Mouse (Mus musculus) lung, postnatal 4 days (tissue): ENCODE data around the gene Syt2.

Source experiments
- DNase-seq, 2 experiments: peaks; one replicate each; pipeline ENCODE4 v3.0.0; 2021

Gene Syt2

GRCm38 (mm10) chr1:134774728-134775287 is 128.3 kb downstream of the Syt2 start:
- DNase-seq = peak in 1 of 2 experiments; percentile 63

- no peak for DNase-seq
Measured at GRCm38 (mm10) chr1:134775631-134776030, 129.2 kb downstream of the Syt2 start.

- DNase-seq = no peak
Measured at GRCm38 (mm10) chr1:134777201-134777885, 130.9 kb downstream of the Syt2 start.

- DNase-seq = no peak
Measured at GRCm38 (mm10) chr1:134777936-134778548, 131.6 kb downstream of the Syt2 start.

GRCm38 (mm10) chr1:134782797-134783196 is 136.3 kb downstream of the Syt2 start:
- DNase-seq = no peak

GRCm38 (mm10) chr1:134783958-134784357 is 137.5 kb downstream of the Syt2 start:
- peak in 1 of 2 experiments; percentile 59 for DNase-seq

- DNase-seq = no peak
Measured at GRCm38 (mm10) chr1:134784481-134784880, 138.0 kb downstream of the Syt2 start.

GRCm38 (mm10) chr1:134784911-134785310 is 138.4 kb downstream of the Syt2 start:
- DNase-seq = no peak

GRCm38 (mm10) chr1:134788096-134788495 is 141.6 kb downstream of the Syt2 start:
- DNase-seq = no peak

GRCm38 (mm10) chr1:134790716-134791439 is 144.4 kb downstream of the Syt2 start:
- DNase-seq = no peak

GRCm38 (mm10) chr1:134791456-134791855 is 145.0 kb downstream of the Syt2 start:
- no peak for DNase-seq

GRCm38 (mm10) chr1:134796076-134796475 is 149.6 kb downstream of the Syt2 start:
- DNase-seq = no peak

GRCm38 (mm10) chr1:134796536-134796935 is 150.1 kb downstream of the Syt2 start:
- DNase-seq = no peak

GRCm38 (mm10) chr1:134801758-134802157 is 155.3 kb downstream of the Syt2 start:
- no peak for DNase-seq

GRCm38 (mm10) chr1:134803286-134804117 is 157.0 kb downstream of the Syt2 start:
- peak; percentile 79 to 84 for DNase-seq

GRCm38 (mm10) chr1:134804373-134804772 is 157.9 kb downstream of the Syt2 start:
- peak in 1 of 2 experiments; percentile 36 for DNase-seq

GRCm38 (mm10) chr1:134805471-134805870 is 159.0 kb downstream of the Syt2 start:
- no peak for DNase-seq
